Mouse (Mus musculus) layer of hippocampus, adult 11-12 months (tissue): ENCODE data around the gene Scrn3.

ENCODE experiments used
- DNase-seq: peaks from one replicate; pipeline ENCODE4 v3.0.0; 2022; ENCODE audit warnings: low spot score

Gene Scrn3

GRCm38 (mm10) chr2:73317426-73317825 lies 5.0 kb downstream of the Scrn3 start:
- DNase-seq, result no peak

GRCm38 (mm10) chr2:73319218-73319617 lies 6.8 kb downstream of the Scrn3 start:
- DNase-seq, result no peak

- DNase-seq, result no peak
These were observed 10.6 kb downstream of the Scrn3 start for GRCm38 (mm10) chr2:73322991-73323390.

- DNase-seq, result no peak
These were observed 13.5 kb downstream of the Scrn3 start for GRCm38 (mm10) chr2:73325871-73326270.

GRCm38 (mm10) chr2:73335949-73336348 lies 23.5 kb downstream of the Scrn3 start:
- DNase-seq, result no peak

- no peak for DNase-seq
These were observed 26.0 kb downstream of the Scrn3 start for GRCm38 (mm10) chr2:73338415-73338814.

- DNase-seq, result no peak
These were observed 31.3 kb downstream of the Scrn3 start for GRCm38 (mm10) chr2:73343701-73344100.

GRCm38 (mm10) chr2:73345204-73345603 lies 32.8 kb downstream of the Scrn3 start:
- peak; percentile 45 for DNase-seq

- peak; percentile 78 for DNase-seq
These were observed 34.1 kb downstream of the Scrn3 start for GRCm38 (mm10) chr2:73346345-73347086.

GRCm38 (mm10) chr2:73347136-73347535 lies 34.7 kb downstream of the Scrn3 start:
- no peak for DNase-seq

- no peak for DNase-seq
These were observed 35.4 kb downstream of the Scrn3 start for GRCm38 (mm10) chr2:73347766-73348165.

- no peak for DNase-seq
These were observed 35.8 kb downstream of the Scrn3 start for GRCm38 (mm10) chr2:73348221-73348620.

GRCm38 (mm10) chr2:73351496-73351895 lies 39.1 kb downstream of the Scrn3 start:
- no peak for DNase-seq

GRCm38 (mm10) chr2:73351927-73352374 lies 39.5 kb downstream of the Scrn3 start:
- peak; percentile 60 for DNase-seq

- no peak for DNase-seq
These were observed 44.6 kb downstream of the Scrn3 start for GRCm38 (mm10) chr2:73357004-73357403.

GRCm38 (mm10) chr2:73359941-73360340 lies 47.5 kb downstream of the Scrn3 start:
- no peak for DNase-seq

GRCm38 (mm10) chr2:73360536-73360935 lies 48.1 kb downstream of the Scrn3 start:
- DNase-seq, result no peak

GRCm38 (mm10) chr2:73363448-73363847 lies 51.0 kb downstream of the Scrn3 start:
- no peak for DNase-seq

- DNase-seq, result no peak
These were observed 59.3 kb downstream of the Scrn3 start for GRCm38 (mm10) chr2:73371530-73372335.

- no peak for DNase-seq
These were observed 65.9 kb downstream of the Scrn3 start for GRCm38 (mm10) chr2:73378326-73378725.

GRCm38 (mm10) chr2:73379656-73380055 lies 67.3 kb downstream of the Scrn3 start:
- DNase-seq, result no peak

GRCm38 (mm10) chr2:73380298-73380975 lies 68.0 kb downstream of the Scrn3 start:
- no peak for DNase-seq

- no peak for DNase-seq
These were observed 72.8 kb downstream of the Scrn3 start for GRCm38 (mm10) chr2:73385172-73385571.
